ENCODE assay signal across 27 mouse cellular contexts in genomic region chr8:77427438-77427837, GRCm38 (mm10).
DNase-seq lines count a peak whose midpoint lies in the region; ATAC-seq and TF ChIP-seq lines count a peak whose summit lies in the region.
"Had no signal": no experiment of that assay in that cellular context is flagged by ENCODE, and none has a peak within 500 bp of the region (broad histone marks: within the 10 kb centered on the region; RNA-seq: fewer than 3 reads in every experiment).

No protein-coding gene starts in this region.

- peaks cover 9% of the 10 kb centered on the region; the same call in 1 of the 2 replicates for H3K4me1 ChIP-seq in kidney, adult 2 months (ENCODE audit: control insufficient read depth, insufficient read depth, low read length)
- peaks cover 30% of the 10 kb centered on the region for H3K4me1 ChIP-seq in intestine, embryonic 15.5 days (replicated peaks)
- peaks cover 20% of the 10 kb centered on the region for H3K4me1 ChIP-seq in liver, embryonic 13.5 days (replicated peaks)

- no peak overlapping the region for H3K27ac ChIP-seq in kidney, adult 2 months (ENCODE audit: insufficient read depth, low read depth, low read length)
- no peak overlapping the region for H3K27ac ChIP-seq in intestine, embryonic 15.5 days
- H3K27ac ChIP-seq in liver, embryonic 13.5 days, result peak overlapping the region; percentile 64
- H3K27ac ChIP-seq: embryonic facial prominence, embryonic 13.5 days; layer of hippocampus, adult 2 months; left cerebral cortex, adult 2 months; limb, embryonic 13.5 days; macrophage; neural tube, embryonic 13.5 days had no signal

- no peak overlapping the region for H3K9ac ChIP-seq in intestine, embryonic 15.5 days
- H3K9ac ChIP-seq in liver, embryonic 13.5 days, result no peak overlapping the region
- H3K9ac ChIP-seq: embryonic facial prominence, embryonic 13.5 days; limb, embryonic 13.5 days; neural tube, embryonic 13.5 days had no signal

- H3K27me3 ChIP-seq in kidney, adult 2 months (replicated peaks; ENCODE audit: control insufficient read depth, insufficient read depth, low read length), result no peaks in the 10 kb centered on the region
- no peaks in the 10 kb centered on the region for H3K27me3 ChIP-seq in intestine, embryonic 15.5 days (replicated peaks)
- no peaks in the 10 kb centered on the region for H3K27me3 ChIP-seq in liver, embryonic 13.5 days
- no peaks in the 10 kb centered on the region for H3K27me3 ChIP-seq in myocyte (ENCODE audit: control insufficient read depth, insufficient read depth, insufficient read length)
- H3K27me3 ChIP-seq: embryonic facial prominence, embryonic 13.5 days; limb, embryonic 13.5 days; neural tube, embryonic 13.5 days; Patski had no signal

- peak; percentile 47 for DNase-seq in kidney, adult 2 months
- DNase-seq in kidney, adult 11 months, result no peak
- DNase-seq in liver, embryonic 13.5 days, result no peak
- DNase-seq in cerebellum, adult 9-11 months, result no peak
- DNase-seq in urinary bladder, postnatal 4 days (ENCODE audit: low spot score in 2 of 2), result no peak
- DNase-seq: adrenal gland, postnatal 25 days; cerebellum, adult 11-12 months; cerebellum, postnatal 10 days; gastrocnemius, postnatal 25 days; heart, adult 18-20 months; heart, postnatal 14 days; kidney, adult 18-20 months; lung, adult 2 months; lung, postnatal 10 days; right cerebral cortex, postnatal 4 days had no signal

- ATAC-seq in intestine, embryonic 15.5 days, result peak; percentile 68
- ATAC-seq in liver, embryonic 13.5 days (ENCODE audit: low read depth), result no peak
- ATAC-seq in erythroid progenitor cell, adult 5-6 weeks (replicated peaks; ENCODE audit: low FRiP score, poor library complexity, severe bottlenecking), result no peak
- ATAC-seq: forebrain, embryonic 14.5 days; hindbrain, embryonic 16.5 days; Patski had no signal

- H3ac ChIP-seq in myocyte (ENCODE audit: control insufficient read depth, insufficient read length), result no peak overlapping the region

- no peak for TF ChIP-seq CTCF in kidney, adult 2 months (conservative IDR thresholded peaks at IDR 0.05; ENCODE audit: insufficient read depth, insufficient read length, low read depth, low read length)

- TF ChIP-seq POLR2A in kidney, adult 2 months (IDR thresholded peaks at IDR 0.05; ENCODE audit: low read depth, low read length), result no peak
- TF ChIP-seq POLR2A in myocyte (IDR thresholded peaks at IDR 0.05; ENCODE audit: insufficient read length, low read depth), result no peak

- no peaks in the 10 kb centered on the region for H3K9me3 ChIP-seq in intestine, embryonic 15.5 days
- H3K9me3 ChIP-seq in liver, embryonic 13.5 days (replicated peaks), result no peaks in the 10 kb centered on the region
- H3K9me3 ChIP-seq: embryonic facial prominence, embryonic 13.5 days; limb, embryonic 13.5 days; neural tube, embryonic 13.5 days had no signal

- H3K4me2 ChIP-seq in intestine, embryonic 15.5 days (replicated peaks), result no peak overlapping the region
- H3K4me2 ChIP-seq in liver, embryonic 13.5 days, result 0 out of 2 replicates have a peak overlapping the region, but pooled peaks have one; percentile 8
- peak overlapping the region; percentile 44 for H3K4me2 ChIP-seq in myocyte (ENCODE audit: low read depth)
- H3K4me2 ChIP-seq: embryonic facial prominence, embryonic 13.5 days; limb, embryonic 13.5 days; neural tube, embryonic 13.5 days had no signal

- no peaks in the 10 kb centered on the region for H3K36me3 ChIP-seq in kidney, adult 2 months (ENCODE audit: control insufficient read depth, insufficient read depth, low read length)
- H3K36me3 ChIP-seq in intestine, embryonic 15.5 days, result no peaks in the 10 kb centered on the region
- H3K36me3 ChIP-seq in liver, embryonic 13.5 days, result no peaks in the 10 kb centered on the region
- H3K36me3 ChIP-seq in myocyte (ENCODE audit: control insufficient read depth, insufficient read depth), result no peaks in the 10 kb centered on the region
- H3K36me3 ChIP-seq: neural tube, embryonic 13.5 days had no signal

- 63% methylated on average over 9 of the region's 9 CpGs for WGBS in kidney, adult 2 months
- 70% methylated on average over 9 of the region's 9 CpGs for WGBS in intestine, embryonic 15.5 days
- WGBS in liver, embryonic 13.5 days (ENCODE audit: insufficient replicate concordance), result 77% methylated on average over 9 of the region's 9 CpGs

- no peaks in the 10 kb centered on the region for H3K79me2 ChIP-seq in myocyte (ENCODE audit: control insufficient read depth, insufficient read depth)

- no peak overlapping the region for H3K4me3 ChIP-seq in kidney, adult 2 months (ENCODE audit: insufficient read depth, low read depth, low read length)
- H3K4me3 ChIP-seq in intestine, embryonic 15.5 days (replicated peaks), result no peak overlapping the region
- no peak overlapping the region for H3K4me3 ChIP-seq in liver, embryonic 13.5 days (replicated peaks)
- no peak overlapping the region for H3K4me3 ChIP-seq in myocyte
- H3K4me3 ChIP-seq: embryonic facial prominence, embryonic 13.5 days; layer of hippocampus, adult 2 months; left cerebral cortex, adult 2 months; limb, embryonic 13.5 days; neural tube, embryonic 13.5 days had no signal

TF ChIP-seq in myocyte, 11 proteins besides CTCF, POLR2A, EP300 and RAD21:
- TF ChIP-seq SRF (IDR thresholded peaks at IDR 0.05; ENCODE audit: control insufficient read depth, insufficient read length, low read depth), result no peak
- no peak for TF ChIP-seq TCF12 (IDR thresholded peaks at IDR 0.05; ENCODE audit: insufficient read depth, poor library complexity, severe bottlenecking)
- no peak for TF ChIP-seq MAX (IDR thresholded peaks at IDR 0.05; ENCODE audit: low read depth)
- no peak for TF ChIP-seq USF1 (IDR thresholded peaks at IDR 0.05; ENCODE audit: low read depth)
- TF ChIP-seq MYOG (IDR thresholded peaks at IDR 0.05; ENCODE audit: control insufficient read depth in 1 of 3, insufficient read depth in 1 of 3, insufficient read length in 2 of 3, low read depth in 2 of 3), result peak in 2 of 3 experiments; percentile 5 to 19
- no peak for TF ChIP-seq CEBPB (IDR thresholded peaks at IDR 0.05; ENCODE audit: insufficient read depth, poor library complexity, severe bottlenecking)
- no peak for TF ChIP-seq POLR2AphosphoS2 (IDR thresholded peaks at IDR 0.05; ENCODE audit: insufficient read length, low read depth)
- peak in 1 of 3 experiments; percentile 27 for TF ChIP-seq MYOD1 (IDR thresholded peaks at IDR 0.05; ENCODE audit: control insufficient read depth in 1 of 3, insufficient read length in 2 of 3, low read depth in 2 of 3)
- no peak for TF ChIP-seq REST (IDR thresholded peaks at IDR 0.05; ENCODE audit: insufficient read depth, insufficient read length)
- no peak for TF ChIP-seq E2F4 (IDR thresholded peaks at IDR 0.05; ENCODE audit: insufficient read depth)
- no peak for TF ChIP-seq TCF3 (IDR thresholded peaks at IDR 0.05; ENCODE audit: insufficient read length, low read depth)
